Mouse (Mus musculus): Measurements from ENCODE around the gene 4930579F01Rik. TPM values are rescaled to one million over a fixed set of nuclear protein-coding genes. Genes with fewer than 3 reads are reported as not detected.

4930579F01Rik gene
- total and polyA plus RNA-seq, 2 experiments from 2014 or later = 0.09 TPM; not detected in 1

DNA sequence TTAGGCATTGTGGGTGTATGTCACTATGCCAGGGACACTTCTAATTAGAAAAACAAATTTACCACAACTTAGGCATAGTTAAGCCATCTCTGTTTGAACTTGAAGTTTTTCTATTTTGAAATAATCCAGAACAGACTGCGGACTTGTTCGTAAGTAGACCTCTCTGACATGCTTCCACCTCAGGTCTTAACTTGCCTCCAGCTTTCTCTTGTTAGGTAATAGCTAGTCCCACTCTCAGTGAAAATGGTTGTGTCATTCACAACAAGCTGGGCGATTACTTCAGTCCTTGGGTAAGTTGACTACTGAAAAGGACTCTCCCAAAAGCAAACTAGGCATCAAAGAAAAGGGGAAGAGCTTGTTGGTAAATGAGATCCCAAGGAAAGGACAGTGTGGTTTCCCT is 15.2 kb upstream of the 4930579F01Rik start:
- ATAC-seq = no peak
- no peak overlapping the region for H3K9ac ChIP-seq (replicated peaks; ENCODE audit: low read length)
- no peaks in the 10 kb centered on the region for H3K4me1 ChIP-seq (ENCODE audit: insufficient read depth, low read length)
- no peak overlapping the region for H3K4me2 ChIP-seq (ENCODE audit: low read depth, low read length)
- no peaks in the 10 kb centered on the region for H3K36me3 ChIP-seq (ENCODE audit: insufficient read depth, low read length)
- no peak overlapping the region for H3K27ac ChIP-seq
- no peak for TF ChIP-seq CTCF (IDR thresholded peaks at IDR 0.05; ENCODE audit: low read depth)
- no peak overlapping the region for H3K4me3 ChIP-seq (ENCODE audit: low read length)
- H3K9me3 ChIP-seq (ENCODE audit: low read length) = no peaks in the 10 kb centered on the region
- DNase-seq (ENCODE audit: low spot score) = no peak
- WGBS = 95% methylated on average over 3 of the region's 3 CpGs
- H3K27me3 ChIP-seq (ENCODE audit: insufficient read depth, low read length) = no peaks in the 10 kb centered on the region

DNA sequence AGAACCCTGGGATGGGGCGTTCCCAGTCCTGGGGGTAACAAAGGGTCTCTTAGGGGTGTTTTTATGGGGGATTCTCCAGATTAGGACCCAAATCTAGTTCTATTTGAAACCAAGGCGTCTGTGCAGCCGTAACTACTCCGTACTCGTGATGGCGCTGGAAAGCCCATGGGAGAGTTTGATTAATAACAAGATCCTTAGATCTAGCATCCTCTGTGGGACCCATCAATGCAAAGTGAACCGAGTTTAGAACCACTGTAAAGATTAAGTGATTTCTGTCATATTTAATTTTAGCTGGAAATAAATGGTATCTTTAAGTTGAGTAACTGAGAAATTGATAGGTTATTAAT is 5.1 kb upstream of the 4930579F01Rik start:
- DNase-seq (ENCODE audit: low spot score) = peak; percentile 7
- no peak for TF ChIP-seq CTCF (IDR thresholded peaks at IDR 0.05; ENCODE audit: low read depth)
- Histone ChIP-seq H3K36me3 (ENCODE audit: insufficient read depth, low read length) (no peaks in the 10 kb centered on the region), H3K4me2 (ENCODE audit: low read depth, low read length) (peak overlapping the region; percentile 51), H3K27me3 (ENCODE audit: insufficient read depth, low read length) (no peaks in the 10 kb centered on the region), H3K27ac (no peak overlapping the region), H3K9me3 (ENCODE audit: low read length) (no peaks in the 10 kb centered on the region), H3K4me1 (ENCODE audit: insufficient read depth, low read length) (no peaks in the 10 kb centered on the region), H3K4me3 (ENCODE audit: low read length) (peak overlapping the region; percentile 17; the same call in 1 of the 2 replicates), H3K9ac (replicated peaks; ENCODE audit: low read length) (no peak overlapping the region; the same call in 1 of the 2 replicates)
- peak; percentile 24; the same call in 1 of the 2 replicates for ATAC-seq
- WGBS = 69% methylated on average over 7 of the region's 7 CpGs

DNA sequence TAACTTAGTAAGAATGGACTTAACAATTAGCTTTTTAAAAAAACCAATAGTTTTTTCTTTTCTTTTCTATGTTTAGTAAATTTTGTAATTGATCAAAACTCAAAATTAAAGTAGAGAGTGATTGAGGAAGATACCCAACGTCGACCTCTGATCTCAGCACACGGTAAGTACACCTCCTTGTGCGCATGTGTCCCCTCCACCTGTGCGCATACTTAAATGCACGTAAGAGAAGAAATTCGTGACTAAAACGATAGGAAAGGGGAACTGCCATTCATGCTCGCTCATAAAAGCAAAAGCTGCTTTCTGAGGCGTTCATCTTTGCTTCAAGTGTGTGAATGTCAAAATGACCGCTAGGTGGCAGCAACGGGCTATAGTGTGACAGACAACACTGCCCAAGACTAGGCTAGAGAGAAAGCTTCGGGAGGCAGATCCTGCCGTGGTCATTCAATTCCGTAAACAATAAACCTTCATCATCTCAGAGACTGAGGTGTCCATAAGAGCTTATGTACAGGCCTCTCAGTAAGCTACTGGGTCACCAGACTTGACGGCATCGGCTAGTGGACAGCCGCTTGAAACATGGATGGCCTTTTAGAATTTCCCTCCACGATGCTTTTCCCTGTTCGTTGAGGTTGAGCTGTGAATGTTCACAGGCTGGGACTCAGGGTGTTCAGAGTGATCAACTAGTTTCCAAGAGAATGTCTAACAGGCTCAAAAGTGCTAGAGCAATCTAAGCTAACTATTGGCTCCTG is 4.5 kb upstream of the 4930579F01Rik start:
- peak; percentile 96 for ATAC-seq
- TF ChIP-seq CTCF (IDR thresholded peaks at IDR 0.05; ENCODE audit: low read depth) = peak; percentile 96

DNA sequence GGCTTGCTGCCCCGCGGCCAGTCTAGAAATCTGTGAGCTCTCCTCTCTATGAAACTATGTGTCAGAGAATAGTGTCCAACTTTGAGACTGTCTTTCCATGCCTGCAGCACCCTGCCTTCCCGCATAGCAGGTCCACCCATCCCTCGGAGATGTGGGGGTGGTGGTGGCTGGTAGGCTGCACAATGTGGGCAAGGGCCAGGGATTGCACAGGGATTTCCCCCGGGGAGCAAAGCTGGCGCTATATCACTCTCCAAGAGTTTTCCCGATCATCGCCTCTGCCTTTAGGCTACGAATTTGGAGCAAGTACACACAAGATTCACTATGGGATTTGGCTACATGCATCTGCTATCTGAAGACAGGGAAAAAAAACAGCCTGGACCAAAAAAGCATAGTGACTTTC is 3.9 kb upstream of the 4930579F01Rik start:
- H3K36me3 ChIP-seq (ENCODE audit: insufficient read depth, low read length) = no peaks in the 10 kb centered on the region
- no peak for DNase-seq (ENCODE audit: low spot score)
- H3K4me2 ChIP-seq (ENCODE audit: low read depth, low read length) = peak overlapping the region; percentile 51
- H3K27ac ChIP-seq = no peak overlapping the region
- no peak overlapping the region for H3K4me3 ChIP-seq (ENCODE audit: low read length)
- H3K4me1 ChIP-seq (ENCODE audit: insufficient read depth, low read length) = no peaks in the 10 kb centered on the region
- no peak for TF ChIP-seq CTCF (IDR thresholded peaks at IDR 0.05; ENCODE audit: low read depth)
- 58% methylated on average over 9 of the region's 9 CpGs for WGBS
- no peaks in the 10 kb centered on the region for H3K27me3 ChIP-seq (ENCODE audit: insufficient read depth, low read length)
- peak; percentile 22; the same call in 1 of the 2 replicates for ATAC-seq
- H3K9me3 ChIP-seq (ENCODE audit: low read length) = no peaks in the 10 kb centered on the region
- H3K9ac ChIP-seq (replicated peaks; ENCODE audit: low read length) = no peak overlapping the region

More for the DNA sequence above, 4.5 kb upstream of the 4930579F01Rik start:
- Histone ChIP-seq H3K27me3 (ENCODE audit: insufficient read depth, low read length) (no peaks in the 10 kb centered on the region), H3K9ac (replicated peaks; ENCODE audit: low read length) (no peak overlapping the region; the same call in 1 of the 2 replicates), H3K4me3 (ENCODE audit: low read length) (peak overlapping the region; percentile 17; the same call in 1 of the 2 replicates), H3K4me1 (ENCODE audit: insufficient read depth, low read length) (no peaks in the 10 kb centered on the region), H3K4me2 (ENCODE audit: low read depth, low read length) (peak overlapping the region; percentile 51), H3K9me3 (ENCODE audit: low read length) (no peaks in the 10 kb centered on the region), H3K27ac (no peak overlapping the region), H3K36me3 (ENCODE audit: insufficient read depth, low read length) (no peaks in the 10 kb centered on the region)
- DNase-seq (ENCODE audit: low spot score) = peak; percentile 97
- 24% methylated on average over 20 of the region's 20 CpGs for WGBS

DNA sequence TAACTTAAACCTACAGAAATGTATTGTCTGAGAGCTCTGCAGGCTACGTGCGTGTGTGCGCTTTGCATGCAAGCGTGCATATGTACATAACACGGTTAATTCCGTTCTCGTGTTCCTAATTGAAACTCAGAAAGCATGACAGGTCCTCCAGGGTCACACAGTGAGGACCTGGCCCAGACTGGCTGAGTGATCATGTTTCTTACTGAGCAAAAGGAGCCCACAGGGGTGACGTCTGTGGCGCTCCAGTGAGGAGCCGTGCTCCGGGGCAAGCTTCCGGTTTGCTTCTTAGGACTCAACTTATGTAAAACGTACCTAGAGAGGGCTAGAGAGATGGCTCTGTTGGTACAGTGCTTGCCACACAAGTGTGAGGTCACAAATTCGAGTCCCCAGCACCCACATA is 3.5 kb upstream of the 4930579F01Rik start:
- WGBS = 83% methylated on average over 14 of the region's 14 CpGs
- no peaks in the 10 kb centered on the region for H3K27me3 ChIP-seq (ENCODE audit: insufficient read depth, low read length)
- H3K4me1 ChIP-seq (ENCODE audit: insufficient read depth, low read length) = no peaks in the 10 kb centered on the region
- H3K4me2 ChIP-seq (ENCODE audit: low read depth, low read length) = no peak overlapping the region
- H3K36me3 ChIP-seq (ENCODE audit: insufficient read depth, low read length) = no peaks in the 10 kb centered on the region
- no peak overlapping the region for H3K4me3 ChIP-seq (ENCODE audit: low read length)
- no peak for DNase-seq (ENCODE audit: low spot score)
- no peak overlapping the region for H3K9ac ChIP-seq (replicated peaks; ENCODE audit: low read length)
- no peak overlapping the region for H3K27ac ChIP-seq
- no peak for TF ChIP-seq CTCF (IDR thresholded peaks at IDR 0.05; ENCODE audit: low read depth)
- no peak for ATAC-seq
- no peaks in the 10 kb centered on the region for H3K9me3 ChIP-seq (ENCODE audit: low read length)

DNA sequence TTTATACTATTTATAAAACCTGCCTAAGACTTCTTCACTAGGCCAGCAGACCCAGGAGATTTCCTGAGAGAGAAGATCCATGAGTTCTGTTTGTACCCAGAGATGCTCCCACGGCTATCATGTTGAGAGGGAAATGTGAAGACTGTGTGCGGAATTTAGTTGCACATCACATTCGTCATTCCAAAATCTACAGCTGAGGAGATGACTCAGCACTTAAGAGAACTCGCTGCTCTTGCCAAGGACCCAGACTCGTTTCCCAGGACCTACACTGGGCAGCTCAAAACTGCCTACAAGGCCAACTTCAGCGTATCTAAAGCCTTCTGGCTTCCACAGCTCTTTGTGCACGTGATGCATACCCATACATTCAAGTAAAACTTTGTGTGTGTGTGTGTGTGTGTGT is 1.4 kb downstream of the 4930579F01Rik start:
- ATAC-seq (no peak), DNase-seq (ENCODE audit: low spot score) (no peak)
- TF ChIP-seq CTCF (IDR thresholded peaks at IDR 0.05; ENCODE audit: low read depth) = no peak
- no peaks in the 10 kb centered on the region for H3K36me3 ChIP-seq (ENCODE audit: insufficient read depth, low read length)
- 83% methylated on average over 7 of the region's 7 CpGs for WGBS
- no peaks in the 10 kb centered on the region for H3K4me1 ChIP-seq (ENCODE audit: insufficient read depth, low read length)
- H3K4me2 ChIP-seq (ENCODE audit: low read depth, low read length) = no peak overlapping the region
- H3K9me3 ChIP-seq (ENCODE audit: low read length) = no peaks in the 10 kb centered on the region
- H3K27me3 ChIP-seq (ENCODE audit: insufficient read depth, low read length) = no peaks in the 10 kb centered on the region
- H3K27ac ChIP-seq = no peak overlapping the region
- H3K9ac ChIP-seq (replicated peaks; ENCODE audit: low read length) = no peak overlapping the region
- H3K4me3 ChIP-seq (ENCODE audit: low read length) = no peak overlapping the region

Data from hindbrain, postnatal 0 days (tissue).